Mouse (Mus musculus) heart, adult 18-20 months (tissue): ENCODE data around the gene Dpep1. TPM values are rescaled to one million over a fixed set of nuclear protein-coding genes. Genes with fewer than 3 reads are reported as not detected.

Experiments
- DNase-seq, 2 experiments: peaks; one replicate each; pipeline ENCODE4 v3.0.0; 2021 to 2022; ENCODE audit warnings: mixed read lengths in 1 of 2
- total RNA-seq, 2 experiments: library from RNA; stranded (reverse); gene quantifications; 2 replicates each; pipeline ENCODE4 v1.2.3; 2021

Gene Dpep1
- total RNA-seq, 2 experiments from 2014 or later = 28.2 to 38.9 TPM

- DNase-seq = peak; percentile 22 to 50
Measured at GRCm38 (mm10) chr8:123248596-123248995, 62.6 kb downstream of the Dpep1 start.

GRCm38 (mm10) chr8:123250940-123251339 is 64.9 kb downstream of the Dpep1 start:
- no peak for DNase-seq

Other genes with a start within 250 kb of the Dpep1 start
- 10 to 100 TPM; 67.7 to 72.7 TPM for gene Ankrd11, start 144.0 kb upstream of the Dpep1 start, total RNA-seq
- 10 to 100 TPM; 94.2 to 100.0 TPM for gene Spg7, start 123.3 kb upstream of the Dpep1 start, total RNA-seq
- gene Rpl13, start 83.9 kb upstream of the Dpep1 start, total RNA-seq = 100 to 1,000 TPM; 462 to 489 TPM
- 1 to 10 TPM in 1 of 2 experiments, under 1 TPM in 1; 0.62 to 1.1 TPM for gene Cpne7, start 68.9 kb upstream of the Dpep1 start, total RNA-seq
- 1 to 10 TPM in 1 of 2 experiments, under 1 TPM in 1; 0.82 to 1.3 TPM for gene Sult5a1, start 27.9 kb upstream of the Dpep1 start, total RNA-seq
- gene Chmp1a, start 26.5 kb downstream of the Dpep1 start, total RNA-seq = 10 to 100 TPM; 56.4 to 68.6 TPM
- gene Spata33, start 26.6 kb downstream of the Dpep1 start, total RNA-seq = 10 to 100 TPM; 28.5 to 31.6 TPM
- 10 to 100 TPM; 17.5 to 24.2 TPM for gene Cdk10, start 38.6 kb downstream of the Dpep1 start, total RNA-seq
- gene Spata2l, start 50.0 kb downstream of the Dpep1 start, total RNA-seq = 1 to 10 TPM; 7.0 to 7.9 TPM
- 10 to 100 TPM; 10.3 to 13.4 TPM for gene Zfp276, start 68.0 kb downstream of the Dpep1 start, total RNA-seq
- gene Vps9d1, start 68.1 kb downstream of the Dpep1 start, total RNA-seq = 10 to 100 TPM; 27.8 to 31.5 TPM
- 1 to 10 TPM; 4.5 to 8.4 TPM for gene Fanca, start 132.3 kb downstream of the Dpep1 start, total RNA-seq
- under 1 TPM in 1 of 2 experiments, not detected in 1; 0.31 TPM for gene Spire2, start 146.5 kb downstream of the Dpep1 start, total RNA-seq
- 100 to 1,000 TPM; 129 to 152 TPM for gene Tcf25, start 187.5 kb downstream of the Dpep1 start, total RNA-seq
- not detected for gene Mc1r, start 220.9 kb downstream of the Dpep1 start, total RNA-seq
- under 1 TPM; 0.22 to 0.26 TPM for gene Tubb3, start 225.2 kb downstream of the Dpep1 start, total RNA-seq
- gene Def8, start 237.3 kb downstream of the Dpep1 start, total RNA-seq = 10 to 100 TPM; 64.5 to 64.6 TPM